Mouse (Mus musculus) lung, postnatal 36 days (tissue): Measurements from ENCODE around the gene 1110032A03Rik.

Experiments used
- DNase-seq: peaks from one replicate; pipeline ENCODE4 v3.0.0; 2022; ENCODE audit warnings: mixed read lengths

1110032A03Rik gene

GRCm38 (mm10) chr9:50729600-50729999 is 45.7 kb downstream of the 1110032A03Rik start:
- DNase-seq: no peak

GRCm38 (mm10) chr9:50727925-50728651 is 47.2 kb downstream of the 1110032A03Rik start:
- DNase-seq: peak; percentile 59

- no peak for DNase-seq
Observed at GRCm38 (mm10) chr9:50727171-50727924, 48.0 kb downstream of the 1110032A03Rik start.

GRCm38 (mm10) chr9:50725921-50726590 is 49.3 kb downstream of the 1110032A03Rik start:
- DNase-seq: no peak

- DNase-seq: no peak
Observed at GRCm38 (mm10) chr9:50724661-50725330, 50.5 kb downstream of the 1110032A03Rik start.

- DNase-seq: no peak
Observed at GRCm38 (mm10) chr9:50724147-50724546, 51.2 kb downstream of the 1110032A03Rik start.

- DNase-seq: peak; percentile 91
Observed at GRCm38 (mm10) chr9:50723406-50723805, 51.9 kb downstream of the 1110032A03Rik start.

- DNase-seq: no peak
Observed at GRCm38 (mm10) chr9:50722451-50722911, 52.8 kb downstream of the 1110032A03Rik start.

GRCm38 (mm10) chr9:50721061-50721460 is 54.3 kb downstream of the 1110032A03Rik start:
- no peak for DNase-seq

- no peak for DNase-seq
Observed at GRCm38 (mm10) chr9:50718878-50719277, 56.4 kb downstream of the 1110032A03Rik start.

- peak; percentile 32 for DNase-seq
Observed at GRCm38 (mm10) chr9:50714188-50714587, 61.1 kb downstream of the 1110032A03Rik start.
